Mouse (Mus musculus): ENCODE results near the gene Magoh.

- TF ChIP-seq CTCF (IDR thresholded peaks at IDR 0.05): no peak
- TF ChIP-seq EP300 (IDR thresholded peaks at IDR 0.05): no peak
These were observed at the start of gene Magoh for GRCm38 (mm10) chr4:107879254-107880050.
